Mouse (Mus musculus) cerebellum, adult 2 months (tissue): ENCODE measurements around the gene Ccr3.

ENCODE experiments used
- CTCF ChIP-seq: fragments of 200-500 bp; IDR thresholded peaks from 2 replicates; pipeline ENCODE4 v1.5.1; 2011; ENCODE audit warnings: low read depth, mild to moderate bottlenecking, control low read depth, low read length, moderate library complexity, borderline replicate concordance; ENCODE audit not compliant: insufficient read depth
- POLR2A ChIP-seq: fragments of 200-500 bp; IDR thresholded peaks from 2 replicates; pipeline ENCODE4 v1.6.1; 2011; ENCODE audit warnings: low read length, control low read depth, borderline replicate concordance; ENCODE audit not compliant: insufficient read depth

DNA sequence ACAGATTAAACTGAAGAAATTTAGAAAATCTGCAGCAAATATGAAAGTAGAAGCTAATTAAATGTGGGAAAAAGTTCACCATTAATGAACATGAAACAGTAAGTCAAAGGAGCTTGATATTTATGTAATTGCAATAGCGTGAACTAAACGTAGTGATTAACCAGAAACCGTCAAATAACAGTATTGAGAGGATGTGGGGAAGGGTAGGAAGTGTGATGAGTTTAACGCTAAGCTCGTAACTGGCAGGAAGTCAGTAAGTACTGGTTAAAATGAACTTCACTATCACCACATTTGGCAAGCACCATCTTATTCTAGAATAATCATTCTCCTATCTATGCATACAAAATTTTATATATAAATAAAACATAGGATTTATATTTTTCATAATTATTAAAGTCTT is 17.2 kb downstream of the Ccr3 start:
- TF ChIP-seq CTCF, result no peak
- no peak for TF ChIP-seq POLR2A
